Mouse (Mus musculus) kidney, postnatal 4 days (tissue): Measurements from ENCODE around the gene Arhgap23.

Experiments
- DNase-seq, 2 experiments: peaks; one replicate each; pipeline ENCODE4 v3.0.0; 2021; ENCODE audit warnings: mixed read lengths in 2 of 2

Arhgap23 gene

GRCm38 (mm10) chr11:97534442-97535307, 119.3 kb downstream of the Arhgap23 start:
- DNase-seq = peak; percentile 46 to 58

GRCm38 (mm10) chr11:97535308-97535630, 119.9 kb downstream of the Arhgap23 start:
- DNase-seq = no peak

- DNase-seq = no peak
These were observed 120.3 kb downstream of the Arhgap23 start for GRCm38 (mm10) chr11:97535660-97536059.

- DNase-seq = no peak
These were observed 120.9 kb downstream of the Arhgap23 start for GRCm38 (mm10) chr11:97536083-97536747.

- peak; percentile 48 to 71 for DNase-seq
These were observed 121.7 kb downstream of the Arhgap23 start for GRCm38 (mm10) chr11:97536835-97537579.

GRCm38 (mm10) chr11:97537580-97538089, 122.3 kb downstream of the Arhgap23 start:
- no peak for DNase-seq

- DNase-seq = no peak
These were observed 124.3 kb downstream of the Arhgap23 start for GRCm38 (mm10) chr11:97539622-97540021.

GRCm38 (mm10) chr11:97540136-97540535, 124.8 kb downstream of the Arhgap23 start:
- DNase-seq = no peak

- peak; percentile 56 to 62 for DNase-seq
These were observed 125.3 kb downstream of the Arhgap23 start for GRCm38 (mm10) chr11:97540604-97541003.

GRCm38 (mm10) chr11:97542171-97543150, 127.1 kb downstream of the Arhgap23 start:
- no peak for DNase-seq

- DNase-seq = peak; percentile 35 to 50
These were observed 127.9 kb downstream of the Arhgap23 start for GRCm38 (mm10) chr11:97543181-97543733.

GRCm38 (mm10) chr11:97543883-97544282, 128.6 kb downstream of the Arhgap23 start:
- DNase-seq = no peak

- peak in 1 of 2 experiments; percentile 42 for DNase-seq
These were observed 130.7 kb downstream of the Arhgap23 start for GRCm38 (mm10) chr11:97545808-97546560.

- DNase-seq = peak; percentile 70 to 79
These were observed 131.6 kb downstream of the Arhgap23 start for GRCm38 (mm10) chr11:97546804-97547411.

- DNase-seq = no peak
These were observed 132.8 kb downstream of the Arhgap23 start for GRCm38 (mm10) chr11:97547957-97548706.

GRCm38 (mm10) chr11:97548757-97549156, 133.4 kb downstream of the Arhgap23 start:
- DNase-seq = no peak
